Mouse (Mus musculus): ENCODE measurements at regions not wholly inside any gene's neighbourhood (a gene's known extent, or its start where the extent isn't known, plus 50 kb on each side); places are given as distances from the start of the nearest gene placed in this dataset.

DNA sequence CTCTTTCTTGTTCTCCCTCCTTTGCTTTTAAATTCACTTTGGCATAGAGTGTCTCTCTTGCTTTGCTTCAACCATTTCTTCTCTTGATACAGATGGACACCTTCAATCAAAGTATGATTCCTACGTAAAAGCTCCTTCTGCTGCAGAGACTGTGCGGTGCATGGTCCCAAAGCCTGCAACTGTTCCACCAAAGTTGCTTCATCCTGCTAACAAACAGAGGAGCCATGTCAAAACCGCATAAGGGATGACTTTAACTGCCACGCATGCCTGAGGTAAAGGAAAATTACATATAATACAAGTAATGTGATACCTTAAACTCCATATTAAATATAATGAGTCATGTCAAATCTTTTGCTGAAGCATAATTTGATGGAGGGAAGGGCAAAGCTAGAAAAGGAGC lies 200.1 kb upstream of the Klf7 start:
- TF ChIP-seq CTCF (IDR thresholded peaks at IDR 0.05; ENCODE audit: extremely low read depth, insufficient read depth, low read length) (no peak), POLR2A (IDR thresholded peaks at IDR 0.05; ENCODE audit: extremely low read depth, insufficient read depth, low read length) (no peak)
- no peaks in the 10 kb centered on the region for H3K4me1 ChIP-seq (ENCODE audit: control insufficient read depth, insufficient read depth, low read length)
- H3K27ac ChIP-seq (ENCODE audit: insufficient read depth, low read length) = no peak overlapping the region
- H3K4me3 ChIP-seq (ENCODE audit: insufficient read depth, low read length) = no peak overlapping the region

DNA sequence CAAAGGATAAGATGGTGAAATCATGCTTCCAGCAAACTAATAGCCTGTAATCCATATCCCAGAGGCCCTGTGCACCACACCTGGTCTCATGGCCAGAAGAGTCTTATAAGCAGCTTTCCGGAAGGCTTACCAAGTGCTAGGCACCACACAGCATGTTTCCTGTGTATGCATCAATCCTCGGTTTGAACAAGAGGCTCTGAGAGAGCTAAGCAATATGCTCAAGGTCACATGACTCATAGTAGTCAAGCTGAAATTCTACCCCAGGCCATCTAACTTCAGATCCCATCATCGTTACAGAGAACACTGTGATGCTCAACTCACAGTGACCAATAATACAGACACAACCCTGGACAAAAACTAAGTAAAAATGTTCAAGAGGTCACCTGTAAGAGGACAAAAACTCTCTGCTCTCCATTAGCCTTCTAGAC lies 197.1 kb upstream of the Klf7 start:
- H3K27ac ChIP-seq (ENCODE audit: insufficient read depth, low read length) = no peak overlapping the region
- H3K4me1 ChIP-seq (ENCODE audit: control insufficient read depth, insufficient read depth, low read length) = no peaks in the 10 kb centered on the region
- no peak for TF ChIP-seq CTCF (IDR thresholded peaks at IDR 0.05; ENCODE audit: extremely low read depth, insufficient read depth, low read length)
- TF ChIP-seq POLR2A (IDR thresholded peaks at IDR 0.05; ENCODE audit: extremely low read depth, insufficient read depth, low read length) = no peak
- no peak overlapping the region for H3K4me3 ChIP-seq (ENCODE audit: insufficient read depth, low read length)

DNA sequence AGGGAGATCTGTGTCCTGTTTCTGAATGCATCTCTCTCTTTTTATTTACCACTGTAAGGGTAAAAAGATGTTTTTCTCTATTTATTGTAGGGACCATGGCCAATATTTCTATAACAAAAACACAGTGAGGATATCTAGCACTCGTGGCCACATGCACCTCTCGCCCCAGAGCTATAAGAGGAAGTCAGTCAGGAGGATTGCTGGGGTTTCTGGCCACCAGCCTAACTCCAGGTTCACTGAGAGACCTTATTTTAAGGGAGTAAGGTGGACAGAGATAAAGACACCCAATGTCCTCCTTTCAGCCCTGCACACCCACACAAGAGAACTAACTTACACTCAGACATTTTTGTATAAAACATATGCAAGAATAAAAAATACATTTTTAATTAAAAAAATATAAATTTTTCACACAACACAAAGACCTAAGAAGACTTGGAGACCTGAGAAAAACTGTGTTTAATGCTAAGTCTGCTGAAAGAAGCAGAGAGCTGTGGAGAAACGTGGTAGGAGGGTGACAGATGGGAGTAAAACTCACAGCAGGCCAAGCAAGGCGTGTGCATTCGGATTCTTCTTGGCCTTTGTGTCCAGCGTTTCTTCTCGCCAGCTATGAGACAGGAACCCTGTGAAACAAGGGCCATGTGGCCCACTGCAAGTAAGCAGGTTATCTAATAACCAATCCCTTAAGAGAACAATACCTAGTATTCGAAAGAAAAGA lies 196.5 kb upstream of the Klf7 start:
- no peak for TF ChIP-seq POLR2A (IDR thresholded peaks at IDR 0.05; ENCODE audit: extremely low read depth, insufficient read depth, low read length)
- no peak for TF ChIP-seq CTCF (IDR thresholded peaks at IDR 0.05; ENCODE audit: extremely low read depth, insufficient read depth, low read length)
- no peak overlapping the region for H3K27ac ChIP-seq (ENCODE audit: insufficient read depth, low read length)
- no peak overlapping the region for H3K4me3 ChIP-seq (ENCODE audit: insufficient read depth, low read length)
- no peaks in the 10 kb centered on the region for H3K4me1 ChIP-seq (ENCODE audit: control insufficient read depth, insufficient read depth, low read length)

DNA sequence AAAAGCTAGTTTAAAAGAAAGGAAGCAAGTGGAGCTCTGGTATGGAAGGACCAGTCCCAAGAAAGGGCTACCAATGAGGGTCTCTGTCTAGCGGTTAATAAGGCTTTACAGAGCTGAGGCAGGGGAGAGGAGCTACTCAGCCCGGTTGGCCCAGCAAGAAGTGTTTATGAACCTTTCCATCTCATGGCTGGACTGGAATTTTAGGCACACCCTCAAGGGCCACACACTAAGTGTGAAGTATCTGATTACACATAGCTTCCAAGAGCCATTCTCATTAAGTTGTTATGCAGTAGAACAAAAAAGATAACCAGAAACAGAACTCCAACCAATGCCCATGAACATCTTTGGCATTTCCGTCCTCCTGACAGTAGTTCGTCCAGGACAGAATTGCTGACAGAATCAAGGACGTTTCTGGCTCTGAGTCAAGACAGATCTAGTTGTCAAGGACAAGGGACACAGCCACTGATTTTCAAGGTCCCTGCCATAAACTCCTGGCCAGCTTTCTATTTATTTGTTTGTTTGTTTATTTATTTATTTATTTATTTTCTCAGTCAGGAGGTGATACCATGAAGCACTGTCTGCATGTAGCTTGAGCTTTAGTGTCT lies 195.1 kb upstream of the Klf7 start:
- no peak overlapping the region for H3K4me3 ChIP-seq (ENCODE audit: insufficient read depth, low read length)

DNA sequence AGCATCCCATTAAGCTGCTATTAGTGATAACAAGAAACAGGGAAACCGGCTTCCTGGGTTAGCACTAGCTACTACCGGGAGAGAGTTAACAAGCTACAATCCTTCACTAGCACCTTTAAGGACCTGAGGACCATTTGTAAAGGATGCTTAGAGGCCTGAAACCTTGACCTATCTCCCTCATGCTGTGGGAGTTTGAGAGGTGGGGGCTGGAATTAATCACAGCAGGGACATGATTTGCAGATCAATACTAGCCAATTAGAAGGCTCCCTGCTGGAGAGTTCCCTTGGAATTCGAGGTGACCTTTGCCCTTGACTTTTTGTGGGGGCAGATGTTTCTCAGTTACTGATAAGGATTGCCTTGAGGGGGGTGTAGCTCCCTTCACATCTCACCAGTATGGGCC lies 189.3 kb upstream of the Klf7 start:
- TF ChIP-seq POLR2A (IDR thresholded peaks at IDR 0.05; ENCODE audit: extremely low read depth, insufficient read depth, low read length) (no peak), CTCF (IDR thresholded peaks at IDR 0.05; ENCODE audit: extremely low read depth, insufficient read depth, low read length) (no peak)
- no peak overlapping the region for H3K4me3 ChIP-seq (ENCODE audit: insufficient read depth, low read length)
- no peak overlapping the region for H3K27ac ChIP-seq (ENCODE audit: insufficient read depth, low read length)
- no peaks in the 10 kb centered on the region for H3K4me1 ChIP-seq (ENCODE audit: control insufficient read depth, insufficient read depth, low read length)

More for the DNA sequence above, 195.1 kb upstream of the Klf7 start:
- Histone ChIP-seq H3K4me1 (ENCODE audit: control insufficient read depth, insufficient read depth, low read length) (no peaks in the 10 kb centered on the region), H3K27ac (ENCODE audit: insufficient read depth, low read length) (no peak overlapping the region)
- TF ChIP-seq POLR2A (IDR thresholded peaks at IDR 0.05; ENCODE audit: extremely low read depth, insufficient read depth, low read length) = no peak
- no peak for TF ChIP-seq CTCF (IDR thresholded peaks at IDR 0.05; ENCODE audit: extremely low read depth, insufficient read depth, low read length)

DNA sequence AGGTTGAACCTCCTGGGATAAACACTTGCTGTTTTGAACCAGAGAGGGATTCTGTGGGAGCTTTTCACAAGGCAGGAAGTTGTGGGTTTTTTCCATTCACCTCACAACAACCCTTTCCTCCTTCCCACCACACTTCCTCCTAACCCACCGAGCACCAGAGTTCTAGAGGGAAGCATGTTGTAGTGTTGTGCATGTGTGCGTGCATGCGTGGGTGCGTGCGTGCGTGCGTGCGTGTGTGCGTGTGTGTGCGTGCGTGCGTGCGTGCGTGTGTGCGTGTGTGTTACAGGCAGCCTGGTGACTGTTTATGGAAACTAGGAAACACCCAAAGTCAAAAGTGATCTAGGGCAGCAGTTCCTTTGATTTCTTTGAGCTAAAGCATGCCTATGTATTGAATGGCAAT lies 186.5 kb upstream of the Klf7 start:
- TF ChIP-seq CTCF (IDR thresholded peaks at IDR 0.05; ENCODE audit: extremely low read depth, insufficient read depth, low read length) (no peak), POLR2A (IDR thresholded peaks at IDR 0.05; ENCODE audit: extremely low read depth, insufficient read depth, low read length) (no peak)
- H3K4me1 ChIP-seq (ENCODE audit: control insufficient read depth, insufficient read depth, low read length) = peaks cover 2% of the 10 kb centered on the region; the same call in 1 of the 2 replicates
- H3K4me3 ChIP-seq (ENCODE audit: insufficient read depth, low read length) = no peak overlapping the region
- H3K27ac ChIP-seq (ENCODE audit: insufficient read depth, low read length) = no peak overlapping the region

DNA sequence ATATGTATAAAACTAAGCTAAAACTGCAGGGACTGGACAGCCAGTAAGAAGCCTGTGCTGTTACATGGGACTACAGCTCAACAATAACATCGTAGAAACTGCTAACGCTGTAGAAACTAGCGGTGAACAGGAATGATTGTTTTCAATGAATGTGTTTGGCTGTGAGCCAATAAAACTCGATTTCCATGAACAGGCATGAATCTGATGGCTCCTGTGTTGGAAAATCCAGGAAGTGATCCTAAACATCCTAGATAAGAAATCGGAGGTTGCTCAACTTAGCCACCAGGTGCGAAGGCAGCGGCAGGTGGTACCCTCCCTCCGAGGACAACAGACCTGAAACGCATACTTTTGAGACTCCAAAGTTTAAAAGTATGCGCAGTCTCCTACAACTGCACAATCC lies 186.0 kb upstream of the Klf7 start:
- no peak overlapping the region for H3K27ac ChIP-seq (ENCODE audit: insufficient read depth, low read length)
- H3K4me1 ChIP-seq (ENCODE audit: control insufficient read depth, insufficient read depth, low read length) = peaks cover 3% of the 10 kb centered on the region; the same call in 1 of the 2 replicates
- TF ChIP-seq CTCF (IDR thresholded peaks at IDR 0.05; ENCODE audit: extremely low read depth, insufficient read depth, low read length) (no peak), POLR2A (IDR thresholded peaks at IDR 0.05; ENCODE audit: extremely low read depth, insufficient read depth, low read length) (no peak)
- H3K4me3 ChIP-seq (ENCODE audit: insufficient read depth, low read length) = no peak overlapping the region

DNA sequence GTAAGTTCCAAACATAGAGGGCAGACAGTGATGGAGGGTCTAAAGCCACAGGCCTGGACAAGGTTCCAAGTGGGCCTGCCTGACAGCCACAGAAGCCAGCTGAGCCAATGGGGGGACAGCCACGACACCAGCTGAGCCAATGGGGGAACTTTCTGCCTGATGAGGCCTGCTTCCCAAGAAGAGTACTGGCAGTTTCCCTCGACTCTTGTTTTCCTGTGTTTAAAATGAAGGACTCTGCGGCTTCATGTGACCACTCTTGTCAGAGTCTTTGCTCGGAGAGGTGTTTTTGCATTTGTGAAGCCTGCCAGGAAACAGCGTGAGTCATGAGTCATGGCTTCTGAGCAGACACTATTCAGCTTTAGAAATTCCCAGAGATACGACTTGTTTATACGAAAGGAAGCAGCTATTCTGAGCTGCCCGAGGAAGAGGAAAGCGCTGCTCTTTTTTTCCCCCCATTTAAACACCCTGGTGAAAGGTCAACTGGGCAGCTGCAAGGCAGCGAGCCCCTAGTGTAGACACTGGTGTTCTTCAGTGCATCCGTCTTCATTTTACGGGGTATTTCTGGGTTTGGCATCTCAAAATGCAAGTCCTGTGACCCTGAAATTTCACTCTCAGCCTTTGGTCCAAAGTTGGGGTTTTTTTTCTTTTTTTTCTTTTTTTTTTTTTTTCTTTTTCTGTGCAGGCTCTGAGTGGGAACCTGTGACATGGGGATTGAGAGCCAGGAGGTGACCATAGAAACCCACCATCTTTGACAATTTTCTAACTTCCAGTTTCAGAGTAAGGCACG lies 183.5 kb upstream of the Klf7 start:
- no peak for TF ChIP-seq CTCF (IDR thresholded peaks at IDR 0.05; ENCODE audit: extremely low read depth, insufficient read depth, low read length)
- TF ChIP-seq POLR2A (IDR thresholded peaks at IDR 0.05; ENCODE audit: extremely low read depth, insufficient read depth, low read length) = no peak
- H3K27ac ChIP-seq (ENCODE audit: insufficient read depth, low read length) = peak overlapping the region; percentile 80
- peaks cover 3% of the 10 kb centered on the region; the same call in 1 of the 2 replicates for H3K4me1 ChIP-seq (ENCODE audit: control insufficient read depth, insufficient read depth, low read length)
- H3K4me3 ChIP-seq (ENCODE audit: insufficient read depth, low read length) = no peak overlapping the region

DNA sequence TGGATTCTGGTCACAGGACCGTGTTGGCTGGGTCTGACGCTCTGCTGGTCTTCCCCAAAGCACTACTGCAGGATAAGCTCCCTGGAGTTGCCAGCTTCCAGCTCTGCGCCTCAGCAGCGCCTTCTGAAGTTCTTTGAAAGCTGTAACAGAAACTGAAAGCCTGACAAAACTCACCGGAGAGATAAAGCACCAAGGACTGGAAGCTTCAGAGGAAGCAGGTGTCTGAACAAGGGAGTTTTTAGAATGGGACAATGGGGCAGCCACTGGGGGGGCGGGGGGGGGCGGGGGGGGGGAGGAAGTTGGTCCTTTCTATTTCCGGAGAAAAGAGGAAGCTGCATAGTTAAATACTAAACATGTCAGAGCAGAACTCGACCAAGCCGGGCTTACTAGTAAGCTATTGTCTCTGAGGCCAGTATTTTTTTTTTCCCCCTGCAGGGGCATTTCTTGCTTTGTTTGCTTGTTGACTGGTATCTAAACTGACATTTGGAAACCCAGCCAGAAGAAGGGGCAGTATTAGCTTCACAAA lies 180.8 kb upstream of the Klf7 start:
- TF ChIP-seq POLR2A (IDR thresholded peaks at IDR 0.05; ENCODE audit: extremely low read depth, insufficient read depth, low read length) = no peak
- peak; percentile 25; the same call in 1 of the 2 replicates for TF ChIP-seq CTCF (IDR thresholded peaks at IDR 0.05; ENCODE audit: extremely low read depth, insufficient read depth, low read length)
- Histone ChIP-seq H3K27ac (ENCODE audit: insufficient read depth, low read length) (no peak overlapping the region), H3K4me3 (ENCODE audit: insufficient read depth, low read length) (no peak overlapping the region), H3K4me1 (ENCODE audit: control insufficient read depth, insufficient read depth, low read length) (peaks cover 3% of the 10 kb centered on the region; the same call in 1 of the 2 replicates)
